Mouse (Mus musculus): ENCODE measurements around the gene Ralgapa2.

The Ralgapa2 gene

DNA sequence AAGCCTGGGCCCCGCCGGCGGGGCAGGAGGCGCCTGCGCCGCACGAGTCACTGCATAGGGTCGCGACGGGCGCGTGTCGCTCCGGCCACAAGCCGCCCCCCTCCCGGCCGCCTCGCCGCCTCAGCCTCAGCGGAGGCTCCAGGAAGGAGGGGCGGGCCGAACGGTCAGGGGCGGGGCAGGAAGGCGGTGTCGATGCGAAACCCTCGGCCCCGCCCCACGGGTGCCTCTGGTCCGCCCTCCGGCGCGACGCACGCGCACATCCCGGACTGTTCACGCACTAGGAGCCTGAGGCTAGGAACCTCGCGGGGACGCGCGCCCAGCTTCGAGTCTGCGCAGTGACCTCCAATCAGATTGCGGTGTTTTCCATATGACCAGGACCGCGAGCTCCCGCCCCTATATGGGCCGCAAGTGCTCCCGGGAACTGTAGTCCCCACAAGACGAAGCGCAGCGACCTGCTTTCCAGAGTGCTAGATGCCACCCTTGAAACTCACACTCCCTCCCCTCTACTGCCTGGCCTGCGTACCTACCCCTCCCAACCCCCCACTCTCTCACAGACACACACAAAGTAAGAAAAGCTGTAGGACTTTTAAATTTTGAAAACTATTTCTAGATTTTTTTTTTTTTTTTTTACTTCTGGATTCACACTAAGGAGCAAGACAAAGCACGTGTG is at the start of gene Ralgapa2:
Gene Ralgapa2, minus strand, starts transcription at position 434 of the 670 bp plus-strand sequence.
- peak; percentile 97 for DNase-seq

DNA sequence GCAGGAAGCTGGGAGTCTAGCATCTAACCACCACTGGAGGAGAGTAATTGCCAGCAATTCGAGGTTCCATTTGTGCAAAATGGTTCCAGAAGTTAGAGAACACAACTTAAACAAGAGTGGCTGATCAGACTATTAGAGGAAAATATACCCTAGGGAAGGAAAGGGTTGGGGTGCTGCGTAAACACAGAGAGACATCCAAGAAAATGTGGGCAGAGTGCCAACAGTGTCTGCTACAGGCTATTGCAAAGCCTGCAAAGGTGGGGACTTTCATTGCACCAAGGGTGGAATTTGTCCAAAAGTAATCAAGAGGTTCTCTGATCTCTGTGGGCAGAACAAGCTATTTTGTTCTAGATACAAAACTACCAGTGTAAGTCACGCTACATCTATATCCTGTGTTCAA is 49.4 kb upstream of the Ralgapa2 start:
- DNase-seq, result no peak

DNA sequence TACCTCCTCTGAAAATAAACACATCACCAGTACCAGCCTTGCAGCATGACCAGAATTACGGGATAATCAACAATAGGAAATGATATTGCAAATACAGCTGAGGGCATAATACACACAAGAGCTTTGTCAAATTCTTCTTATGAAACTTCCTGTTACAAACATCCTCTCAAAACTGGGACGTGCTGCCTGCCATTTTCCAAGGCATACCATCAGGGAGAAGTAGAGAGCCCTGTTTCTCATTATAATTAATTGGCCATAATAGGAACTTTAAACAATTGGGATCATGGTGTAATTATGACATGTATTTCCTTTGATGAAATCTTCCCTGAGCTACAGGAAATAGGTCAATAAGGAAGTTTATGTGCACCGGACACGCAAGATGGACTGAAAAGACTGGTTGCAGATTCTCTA is 48.5 kb upstream of the Ralgapa2 start:
- DNase-seq, result no peak

DNA sequence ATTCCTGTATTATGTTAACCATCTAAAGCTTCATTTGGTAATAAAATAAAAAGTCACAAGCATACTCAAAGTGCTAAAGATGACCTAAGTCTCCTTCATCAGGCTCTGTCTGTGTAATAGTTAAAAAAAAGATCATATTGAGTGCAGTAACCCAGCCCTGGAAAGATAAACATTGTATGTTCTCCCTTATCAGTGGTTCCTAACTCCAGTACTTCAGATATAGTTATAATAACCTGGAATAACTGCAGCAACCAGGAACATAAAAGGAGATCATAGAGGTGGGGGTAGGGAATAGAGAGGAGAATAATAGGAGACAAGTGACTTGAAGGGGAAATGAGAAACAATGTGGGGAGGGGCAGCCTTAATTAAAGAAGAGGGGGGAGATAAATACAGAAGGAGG is 44.0 kb upstream of the Ralgapa2 start:
- DNase-seq, result no peak

DNA sequence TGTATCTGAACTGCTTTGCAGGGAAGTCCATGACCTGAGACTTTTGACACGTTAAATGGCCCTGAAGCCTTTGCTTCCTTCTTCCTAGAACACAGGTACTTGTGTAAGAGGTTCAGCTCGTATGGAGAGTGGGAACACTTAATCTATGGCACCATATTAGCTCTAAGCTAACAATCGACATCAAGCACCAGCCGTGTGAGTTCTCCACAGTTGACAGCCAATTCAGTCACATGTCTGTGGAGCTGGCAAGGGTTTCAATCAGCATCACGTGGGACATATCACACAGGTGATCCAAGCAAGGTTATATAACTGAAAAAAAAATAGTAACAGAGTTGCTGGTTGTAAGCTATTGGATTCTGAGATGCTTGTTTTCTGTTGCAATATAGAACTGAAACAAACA is 43.2 kb upstream of the Ralgapa2 start:
- DNase-seq, result no peak

DNA sequence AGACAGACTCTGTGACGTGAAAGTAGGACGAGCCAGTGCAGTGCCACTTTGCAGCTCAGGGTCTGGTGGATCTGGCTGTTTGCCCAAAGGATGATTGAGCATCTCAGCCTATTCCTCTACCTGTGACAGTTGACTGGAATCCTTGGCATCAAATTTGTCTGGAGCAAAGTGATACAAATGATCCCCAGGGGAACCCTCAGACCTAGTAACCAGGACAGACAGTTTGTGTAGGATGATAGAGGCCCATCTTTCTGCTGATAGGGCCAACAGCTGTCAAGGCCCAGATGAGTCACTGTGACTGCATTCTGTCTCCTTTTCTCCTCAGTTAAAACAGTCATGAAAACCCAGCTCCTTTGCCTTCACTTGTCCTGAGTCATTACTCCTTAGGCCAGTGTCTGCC is 41.6 kb upstream of the Ralgapa2 start:
- DNase-seq, result no peak

DNA sequence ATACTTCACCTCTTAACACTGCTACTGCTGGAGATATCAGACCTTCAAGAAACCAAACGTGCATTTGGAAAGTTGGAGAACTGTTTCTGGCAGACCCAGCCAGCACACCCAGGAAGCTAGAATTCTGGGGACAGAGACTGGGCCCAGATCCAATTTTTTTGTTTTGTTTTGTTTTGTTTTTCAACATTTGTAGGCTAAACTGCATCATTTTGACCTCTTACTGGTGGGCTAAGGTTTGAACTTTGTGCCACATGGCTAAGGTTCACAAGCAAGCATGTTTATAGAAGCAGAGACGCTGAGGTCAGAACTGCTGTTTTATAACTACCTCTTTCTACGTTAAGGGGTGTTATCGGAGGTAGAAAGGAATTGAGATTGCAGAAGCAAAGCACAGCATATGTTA is 39.7 kb upstream of the Ralgapa2 start:
- no peak for DNase-seq

DNA sequence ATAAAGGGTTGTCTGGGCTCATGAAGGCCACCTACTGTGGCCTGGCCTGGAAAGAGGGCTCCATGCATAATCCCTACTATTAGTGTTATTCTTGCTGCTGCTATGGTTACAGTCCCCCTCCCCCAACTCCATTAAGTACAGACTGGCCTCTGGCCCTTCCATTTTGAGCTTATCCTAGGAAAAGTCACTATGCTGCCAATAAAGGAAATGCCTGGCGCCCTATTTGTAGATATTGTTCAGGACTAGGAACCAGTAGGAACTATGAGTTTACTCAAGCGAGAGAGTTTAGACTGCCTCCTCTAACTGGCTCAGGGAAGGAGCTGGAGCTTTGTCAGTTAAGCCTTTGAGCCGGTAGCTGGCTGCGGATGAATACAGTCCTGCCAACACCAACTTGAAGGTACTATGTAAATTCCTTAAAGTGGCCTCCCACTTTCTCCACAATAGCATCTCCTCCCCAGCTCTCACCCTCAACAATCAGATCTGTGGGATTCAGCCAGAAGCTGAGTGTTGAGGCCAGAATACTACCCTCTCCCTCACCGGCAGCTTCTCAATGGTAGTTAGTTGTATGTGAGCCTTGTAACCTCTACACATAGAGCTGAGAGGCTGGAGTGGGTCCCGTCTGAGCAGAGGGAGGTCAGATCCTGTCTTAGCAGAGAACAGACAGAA is 37.1 kb upstream of the Ralgapa2 start:
- DNase-seq, result peak; percentile 10

DNA sequence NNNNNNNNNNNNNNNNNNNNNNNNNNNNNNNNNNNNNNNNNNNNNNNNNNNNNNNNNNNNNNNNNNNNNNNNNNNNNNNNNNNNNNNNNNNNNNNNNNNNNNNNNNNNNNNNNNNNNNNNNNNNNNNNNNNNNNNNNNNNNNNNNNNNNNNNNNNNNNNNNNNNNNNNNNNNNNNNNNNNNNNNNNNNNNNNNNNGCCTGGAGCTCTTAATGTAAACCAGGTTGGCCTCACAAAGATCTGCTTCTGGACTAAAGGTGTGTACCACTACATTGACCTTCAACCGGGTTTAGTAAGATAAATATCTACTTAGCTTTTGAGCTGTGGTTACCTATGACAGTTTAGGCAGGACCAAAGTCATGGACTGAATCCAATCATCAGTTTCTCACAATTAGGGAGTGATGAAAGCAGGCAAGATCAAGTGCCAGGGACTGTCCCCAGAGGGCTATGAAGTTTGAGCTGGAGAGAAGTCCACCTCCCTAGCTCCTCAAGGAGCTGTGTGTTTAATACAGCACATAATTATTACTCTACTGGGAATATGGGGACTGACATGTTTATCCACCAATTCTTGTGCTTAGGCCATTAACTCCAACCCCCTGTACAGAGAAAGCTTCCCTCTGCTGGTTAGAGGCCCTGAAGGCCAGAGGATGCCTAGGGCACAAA is 32.1 kb upstream of the Ralgapa2 start:
- DNase-seq, result no peak

DNA sequence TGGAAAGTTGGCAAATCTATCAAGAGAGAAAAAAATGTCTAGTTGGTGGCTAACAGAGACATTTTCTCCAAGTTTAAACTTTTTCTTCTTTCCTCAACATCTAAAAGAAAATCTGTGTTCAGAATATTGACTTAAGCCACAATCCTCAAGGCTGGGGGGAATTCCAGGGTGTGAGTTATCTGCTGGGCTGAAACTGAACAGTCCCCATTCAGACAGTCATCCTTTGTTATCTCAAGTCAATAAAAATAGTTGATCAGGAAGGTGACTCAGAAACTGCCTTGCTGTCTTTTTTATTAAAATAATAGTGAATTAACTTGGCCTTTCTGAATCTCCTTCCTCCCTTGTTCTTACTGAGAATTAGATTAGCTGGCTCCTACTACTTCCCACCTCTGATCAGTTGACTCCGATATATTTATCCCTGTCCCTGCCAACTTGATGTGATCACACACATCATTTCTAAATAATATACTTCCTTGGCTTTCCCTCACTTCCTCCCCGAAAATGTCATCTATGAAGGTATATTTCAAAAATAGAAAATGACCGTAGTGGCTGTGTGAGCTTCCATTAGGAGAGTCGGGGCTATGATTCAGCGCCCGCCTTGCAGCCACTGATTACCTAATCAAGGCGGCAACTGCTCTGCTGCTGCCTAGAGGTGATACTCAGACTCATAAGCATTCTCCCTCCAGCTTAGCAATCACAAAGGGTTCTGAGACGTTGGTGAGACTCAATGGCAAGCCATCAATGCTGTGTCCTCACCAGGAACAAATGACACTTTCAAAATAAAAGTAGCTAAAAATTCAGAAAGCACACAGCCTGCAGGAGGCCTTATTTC is 21.2 kb upstream of the Ralgapa2 start:
- DNase-seq, result no peak

DNA sequence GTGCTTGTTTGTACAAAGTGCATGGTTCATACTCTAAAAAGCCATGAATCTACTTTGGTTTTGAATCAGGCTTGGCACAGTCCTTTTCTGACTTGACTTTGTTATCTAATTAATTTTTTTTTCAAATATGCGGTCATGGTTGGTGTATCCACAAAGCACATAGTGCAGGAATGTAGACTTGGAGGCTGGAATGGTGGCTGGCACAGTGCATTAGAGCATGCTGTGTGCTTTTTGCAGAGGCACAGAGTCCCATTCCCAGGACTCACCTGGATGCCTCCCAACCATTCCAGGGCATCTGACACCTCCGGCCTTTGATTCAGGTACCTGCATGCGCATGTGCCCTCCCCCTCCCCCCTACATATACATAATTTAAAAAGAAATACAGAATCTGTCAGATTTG is 20.3 kb upstream of the Ralgapa2 start:
- DNase-seq, result no peak

DNA sequence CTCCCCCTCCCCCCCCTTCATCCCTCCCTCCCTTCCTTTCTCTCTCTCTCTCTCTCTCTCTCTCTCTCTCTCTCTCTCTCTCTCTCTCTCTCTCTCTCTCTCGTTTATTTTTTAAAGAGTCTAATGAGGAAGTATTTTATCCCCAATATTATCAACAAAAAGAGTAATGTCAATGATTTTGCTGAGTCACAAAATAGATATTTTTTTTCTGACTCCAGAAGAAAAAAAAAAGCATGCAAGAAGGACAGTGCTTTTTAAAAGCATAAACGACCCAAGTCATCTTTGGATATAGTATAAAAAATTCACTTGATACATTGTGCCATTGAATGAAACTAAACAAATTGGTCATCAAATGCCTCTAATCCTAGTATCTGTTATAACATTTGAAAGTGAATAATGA is 13.3 kb upstream of the Ralgapa2 start:
- no peak for DNase-seq

DNA sequence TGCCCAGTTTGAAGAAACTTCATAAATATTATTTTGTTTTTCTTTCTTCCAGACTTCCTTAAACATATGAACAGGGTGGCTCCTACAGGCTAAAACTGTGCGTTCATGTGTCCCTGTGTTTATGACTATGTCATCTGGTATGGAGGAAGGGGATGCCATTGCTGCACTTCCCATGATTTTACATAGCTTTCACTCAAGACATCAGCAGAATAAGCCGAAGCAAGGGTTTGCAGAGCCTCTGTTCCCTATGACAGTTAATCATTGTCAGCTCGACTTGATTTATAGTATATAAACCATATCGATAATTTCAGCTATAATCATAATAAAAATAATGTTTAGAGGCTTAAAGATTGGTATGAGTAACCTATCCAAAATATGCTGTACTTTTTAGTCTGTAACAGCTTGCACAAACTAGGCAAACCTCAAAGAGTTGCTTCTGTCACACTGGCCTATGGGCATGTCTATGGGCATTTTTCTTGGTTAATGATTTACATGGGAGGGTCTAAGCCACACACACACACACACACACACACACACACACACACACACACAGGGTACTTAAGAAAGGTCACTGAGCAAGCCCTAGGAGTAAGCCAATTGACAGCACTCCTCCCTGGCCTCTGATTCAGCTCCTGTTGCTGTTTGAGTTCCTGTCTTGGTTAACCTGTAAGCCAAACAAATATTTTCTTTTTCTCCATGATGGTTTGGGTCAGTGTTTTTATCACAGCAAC is 12.7 kb upstream of the Ralgapa2 start:
- no peak for DNase-seq

DNA sequence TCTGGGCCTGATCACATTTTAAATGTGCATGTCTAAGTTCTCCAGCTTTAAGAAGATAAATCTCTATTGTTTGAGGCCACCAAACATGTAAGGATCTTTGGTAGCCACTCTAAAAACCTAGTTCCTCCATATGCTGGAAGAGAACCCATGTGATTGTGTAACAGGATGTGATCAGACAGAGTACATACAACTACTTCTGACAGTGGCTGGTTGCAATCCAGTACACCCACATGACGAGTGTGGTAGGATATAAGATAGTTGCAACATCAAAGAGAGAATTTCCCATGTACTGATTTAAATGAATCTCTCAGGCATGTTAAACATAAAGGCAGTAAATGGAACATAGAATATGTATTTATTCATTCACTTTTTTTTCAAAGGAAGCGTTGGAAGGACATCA is 4.8 kb upstream of the Ralgapa2 start:
- DNase-seq, result no peak

DNA sequence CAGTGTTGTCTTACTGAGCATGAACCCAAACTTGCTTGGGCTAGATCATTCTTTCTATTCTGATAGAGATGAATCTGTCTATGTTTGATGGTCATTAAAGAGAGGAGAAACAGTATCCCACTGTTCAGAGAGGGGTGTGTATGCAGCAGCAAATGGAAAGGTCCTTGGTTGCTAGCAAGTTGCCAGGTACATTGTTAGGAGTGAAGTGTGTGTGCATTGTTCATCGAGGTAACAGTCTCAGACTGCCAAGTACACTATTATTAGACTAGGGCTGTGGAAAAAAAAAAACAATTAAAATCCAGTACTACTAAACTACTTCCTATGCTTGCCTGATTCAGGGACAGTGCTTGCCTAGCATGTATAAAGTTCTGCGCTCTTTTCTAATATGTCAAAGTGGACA is 2.9 kb upstream of the Ralgapa2 start:
- no peak for DNase-seq

DNA sequence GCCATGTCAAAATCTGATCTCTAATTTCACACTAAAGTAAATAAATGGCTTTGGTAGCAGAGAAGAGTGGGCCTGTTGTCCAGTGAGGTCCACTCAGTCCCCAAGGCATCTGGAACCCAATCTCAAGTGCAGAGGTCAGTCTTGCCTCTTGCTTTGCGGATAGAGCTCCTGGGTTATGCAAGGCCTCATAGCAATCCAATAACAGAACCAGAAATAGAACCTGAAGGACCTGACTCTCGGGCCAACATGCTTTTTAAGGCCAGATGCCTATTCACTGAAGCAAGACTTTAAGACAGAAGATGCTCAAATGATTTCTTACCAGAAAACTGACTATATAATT is 407 bp upstream of the Ralgapa2 start:
- no peak for DNase-seq

DNA sequence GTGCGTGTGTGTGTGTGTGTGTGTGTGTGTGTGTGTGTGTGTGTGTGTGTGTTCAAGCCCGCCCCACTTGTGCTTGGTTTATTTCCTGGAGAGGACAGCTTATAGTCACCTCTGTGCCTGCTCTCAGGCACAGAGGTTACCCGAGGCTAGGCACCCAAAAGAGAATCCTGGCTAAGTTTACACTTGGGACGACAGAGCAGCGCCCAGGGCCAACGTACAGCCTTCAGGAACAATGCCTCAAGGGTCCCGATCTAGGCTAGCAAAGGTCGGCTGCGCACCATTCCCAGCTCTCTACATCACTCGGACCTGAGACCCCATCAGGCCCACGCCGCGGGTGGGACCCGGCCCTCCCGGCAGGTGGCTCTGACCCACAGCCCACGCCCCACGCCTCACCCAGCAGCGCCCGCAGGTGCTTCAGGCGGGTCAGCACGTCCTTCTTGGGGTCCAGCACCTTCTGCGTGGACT is 711 bp downstream of the Ralgapa2 start:
- DNase-seq, result no peak

DNA sequence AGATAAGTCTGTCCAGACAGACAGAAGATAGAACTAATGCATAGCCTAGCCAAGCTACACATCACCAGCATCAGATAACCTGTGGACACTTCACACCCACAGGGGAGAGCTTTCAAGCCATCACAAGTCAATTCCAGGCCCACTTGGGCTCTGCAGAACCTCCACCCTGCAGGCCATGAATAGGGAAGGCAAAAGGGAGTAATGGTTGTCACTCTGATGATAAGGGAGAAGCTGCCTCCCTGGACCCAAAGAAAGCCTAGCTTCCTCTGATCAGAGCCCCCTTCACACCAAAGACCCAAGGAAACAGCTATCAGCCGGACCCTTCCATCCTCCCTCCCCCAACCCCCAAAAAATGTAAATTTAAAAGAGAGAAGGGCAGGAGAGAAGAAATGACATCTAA is 1.4 kb downstream of the Ralgapa2 start:
- no peak for DNase-seq

DNA sequence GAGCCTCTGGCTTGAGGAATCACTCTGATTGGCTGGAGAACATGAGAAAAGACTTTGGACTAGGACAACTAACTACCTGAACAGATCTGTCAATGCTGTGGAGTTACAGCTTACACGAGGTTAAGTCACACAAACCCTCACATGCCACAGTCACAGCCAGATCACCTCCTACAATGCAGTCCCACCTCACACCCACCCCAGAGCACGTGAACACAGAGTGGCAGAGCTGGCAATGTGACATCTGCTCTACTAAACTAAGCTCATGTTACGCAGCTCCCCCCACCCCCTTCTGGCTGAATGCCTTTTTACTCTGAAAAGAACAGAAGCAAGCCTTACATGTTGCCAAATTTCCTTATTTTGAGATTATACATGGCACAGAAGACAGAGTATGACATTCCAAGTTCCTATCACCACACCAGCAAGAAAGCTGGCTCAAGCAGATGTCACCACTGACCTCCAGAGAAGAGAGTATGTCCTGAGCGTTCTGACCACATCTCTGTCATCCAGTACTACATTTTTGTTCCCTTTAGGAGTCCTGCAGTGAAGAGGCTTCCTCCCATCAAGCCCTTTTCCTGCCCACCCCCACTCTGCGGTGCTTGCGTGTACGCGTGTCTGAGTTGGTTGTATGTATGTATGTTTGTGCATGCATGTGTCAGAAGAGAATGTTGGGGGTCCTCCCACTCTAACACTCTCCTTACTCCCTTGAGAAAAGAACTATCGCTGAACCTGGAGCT is 9.4 kb downstream of the Ralgapa2 start:
- DNase-seq, result peak; percentile 73

DNA sequence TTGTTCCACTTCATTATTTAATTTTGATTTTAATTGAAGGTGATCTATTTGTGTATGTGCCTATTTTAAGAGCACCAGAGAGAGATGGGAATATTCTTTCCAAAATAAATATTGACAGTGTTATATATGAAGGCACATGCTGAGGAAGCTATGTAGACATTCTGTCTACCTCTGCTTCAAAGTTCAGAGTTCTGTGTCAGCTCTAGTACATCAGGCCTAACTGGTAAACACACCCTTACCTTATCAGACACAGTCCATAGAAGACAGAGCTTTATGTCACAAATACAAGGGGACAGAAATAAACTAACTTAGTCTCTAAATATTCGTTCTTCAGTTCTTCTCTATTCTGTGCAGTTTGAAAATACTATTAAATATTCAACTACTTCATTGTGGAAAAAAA is 12.1 kb downstream of the Ralgapa2 start:
- no peak for DNase-seq

DNA sequence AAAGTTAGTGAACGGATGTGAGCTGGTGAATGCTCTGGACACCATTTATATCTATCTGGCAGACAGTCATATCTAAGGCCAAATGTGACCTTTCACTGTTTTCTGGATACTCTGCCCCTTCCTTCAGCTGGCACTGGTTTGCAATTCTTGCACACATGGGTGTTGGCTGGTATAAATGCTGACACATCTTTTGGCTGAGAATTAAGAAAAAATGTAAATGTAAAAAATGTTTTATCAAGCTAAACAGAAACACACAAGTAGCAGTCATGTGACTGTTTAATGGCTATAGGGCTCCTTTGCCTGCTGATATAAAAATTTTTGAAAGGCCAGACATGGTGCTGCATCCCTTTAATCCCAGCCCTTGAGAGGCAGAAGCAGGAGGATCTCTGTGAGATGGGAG is 13.0 kb downstream of the Ralgapa2 start:
- no peak for DNase-seq

DNA sequence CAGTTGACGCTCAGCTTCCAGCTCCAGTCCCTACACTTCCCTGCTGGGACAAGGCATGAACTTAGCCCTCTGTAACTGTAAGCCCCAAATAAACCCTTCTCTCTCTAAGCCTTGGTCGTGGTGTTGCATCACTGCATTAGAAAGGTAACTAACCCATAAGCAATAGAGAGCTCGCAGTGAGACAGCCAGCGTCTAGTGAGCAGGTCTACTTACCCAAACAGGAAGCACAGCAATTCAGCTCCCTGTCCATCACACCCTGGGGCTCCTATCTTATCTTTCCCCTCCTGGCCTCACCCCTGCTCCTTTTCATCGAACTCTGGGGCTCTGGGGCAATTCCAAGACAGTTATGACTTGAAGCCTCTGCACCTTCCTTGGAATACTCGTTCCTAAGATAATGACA is 13.8 kb downstream of the Ralgapa2 start:
- no peak for DNase-seq

All from right cerebral cortex, postnatal 4 days (tissue).